Mouse (Mus musculus) heart, adult 2 months (tissue): ENCODE data around the gene Atp5f1.

Source experiments
- CTCF ChIP-seq: fragments of 200-600 bp; IDR thresholded peaks from 2 replicates; pipeline ENCODE4 v1.8.1; 2022; ENCODE audit warnings: antibody characterized with exemption, mild to moderate bottlenecking, moderate library complexity
- EP300 ChIP-seq: fragments of 200-500 bp; IDR thresholded peaks from 2 replicates; pipeline ENCODE4 v1.6.1; 2011; ENCODE audit warnings: low read depth, low read length, control low read depth; ENCODE audit not compliant: insufficient read depth
- POLR2A ChIP-seq: fragments of 200-500 bp; IDR thresholded peaks from 2 replicates; pipeline ENCODE4 v1.6.1; 2011; ENCODE audit warnings: mild to moderate bottlenecking, low read depth, low read length, control low read depth; ENCODE audit not compliant: insufficient read depth

DNA sequence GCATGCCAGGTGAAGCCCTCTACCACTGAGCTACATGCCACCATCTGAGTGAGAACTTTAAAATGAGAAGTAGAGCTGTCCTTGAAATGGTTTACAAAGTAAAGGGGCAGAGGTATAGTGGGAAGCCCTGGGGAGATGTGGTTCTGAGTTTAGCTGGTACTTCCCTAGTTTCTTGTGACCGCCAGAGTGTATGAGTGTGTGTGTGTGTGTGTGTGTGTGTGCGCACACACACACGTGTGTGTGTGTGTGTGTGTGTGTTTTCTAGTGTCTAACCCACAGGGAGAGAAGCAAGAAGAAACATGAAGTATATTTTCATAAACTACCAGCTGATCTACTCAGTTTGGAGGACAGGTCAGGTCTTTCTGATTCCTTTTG lies 31.7 kb downstream of the Atp5f1 start:
- TF ChIP-seq CTCF, result no peak
- no peak for TF ChIP-seq EP300
- TF ChIP-seq POLR2A, result no peak
